Mouse (Mus musculus): ENCODE results near the gene Syn3. TPM values are rescaled to one million over a fixed set of nuclear protein-coding genes. Genes with fewer than 3 reads are reported as not detected.

Syn3 gene
- polyA plus RNA-seq, 1 experiment from 2014 or later: 4.0 TPM

GRCm38 (mm10) chr10:86011781-86012180, 486.9 kb downstream of the Syn3 start, which contains the start of gene Bpifc:
Gene Bpifc (minus strand): TSS chr10:86011895.
- Histone ChIP-seq H3K4me2 (ENCODE audit: low read depth, severe bottlenecking) (no peak within 1 kb of the TSS), H3K9ac (ENCODE audit: low read length) (no peak within 1 kb of the TSS), H3K9me3 (ENCODE audit: control insufficient read depth, low read length) (no peaks in the 10 kb centered on the region), H3K27me3 (ENCODE audit: control insufficient read depth, insufficient read depth, low read length) (no peaks in the 10 kb centered on the region), H3K27ac (replicated peaks; ENCODE audit: low read depth, low read length) (no peak within 1 kb of the TSS), H3K36me3 (ENCODE audit: control insufficient read depth, insufficient read depth, low read length) (no peaks in the 10 kb centered on the region), H3K4me3 (ENCODE audit: low read depth, low read length) (no peak within 1 kb of the TSS), H3K4me1 (ENCODE audit: control insufficient read depth, insufficient read depth, low read length) (no peaks in the 10 kb centered on the region)
- ATAC-seq (ENCODE audit: insufficient number of reproducible peaks, low FRiP score, low TSS enrichment, low read depth) (no peak), DNase-seq (ENCODE audit: low spot score) (no peak)
- 86% methylated on average over 2 of the region's 2 CpGs for WGBS

GRCm38 (mm10) chr10:86011172-86011571, 487.5 kb downstream of the Syn3 start:
- H3K27me3 ChIP-seq (ENCODE audit: control insufficient read depth, insufficient read depth, low read length): no peaks in the 10 kb centered on the region
- H3K4me3 ChIP-seq (ENCODE audit: low read depth, low read length): no peak overlapping the region
- no peak overlapping the region for H3K4me2 ChIP-seq (ENCODE audit: low read depth, severe bottlenecking)
- ATAC-seq (ENCODE audit: insufficient number of reproducible peaks, low FRiP score, low TSS enrichment, low read depth) (no peak), DNase-seq (ENCODE audit: low spot score) (no peak)
- no peaks in the 10 kb centered on the region for H3K36me3 ChIP-seq (ENCODE audit: control insufficient read depth, insufficient read depth, low read length)
- no peaks in the 10 kb centered on the region for H3K4me1 ChIP-seq (ENCODE audit: control insufficient read depth, insufficient read depth, low read length)
- WGBS: 84% methylated on average over 2 of the region's 2 CpGs
- H3K9ac ChIP-seq (ENCODE audit: low read length): no peak overlapping the region
- no peaks in the 10 kb centered on the region for H3K9me3 ChIP-seq (ENCODE audit: control insufficient read depth, low read length)
- H3K27ac ChIP-seq (replicated peaks; ENCODE audit: low read depth, low read length): no peak overlapping the region

- Histone ChIP-seq H3K36me3 (ENCODE audit: control insufficient read depth, insufficient read depth, low read length) (no peaks in the 10 kb centered on the region), H3K4me2 (ENCODE audit: low read depth, severe bottlenecking) (no peak overlapping the region), H3K4me1 (ENCODE audit: control insufficient read depth, insufficient read depth, low read length) (no peaks in the 10 kb centered on the region), H3K9ac (ENCODE audit: low read length) (no peak overlapping the region), H3K27me3 (ENCODE audit: control insufficient read depth, insufficient read depth, low read length) (no peaks in the 10 kb centered on the region), H3K4me3 (ENCODE audit: low read depth, low read length) (no peak overlapping the region), H3K27ac (replicated peaks; ENCODE audit: low read depth, low read length) (no peak overlapping the region), H3K9me3 (ENCODE audit: control insufficient read depth, low read length) (no peaks in the 10 kb centered on the region)
- 26% methylated on average over 6 of the region's 6 CpGs for WGBS
- ATAC-seq (ENCODE audit: insufficient number of reproducible peaks, low FRiP score, low TSS enrichment, low read depth) (no peak), DNase-seq (ENCODE audit: low spot score) (no peak)
These were observed 488.1 kb downstream of the Syn3 start for GRCm38 (mm10) chr10:86010636-86011035.

GRCm38 (mm10) chr10:86009688-86010087, 489.0 kb downstream of the Syn3 start:
- H3K4me3 ChIP-seq (ENCODE audit: low read depth, low read length): no peak overlapping the region
- no peaks in the 10 kb centered on the region for H3K9me3 ChIP-seq (ENCODE audit: control insufficient read depth, low read length)
- no peak overlapping the region for H3K4me2 ChIP-seq (ENCODE audit: low read depth, severe bottlenecking)
- no peaks in the 10 kb centered on the region for H3K4me1 ChIP-seq (ENCODE audit: control insufficient read depth, insufficient read depth, low read length)
- no peaks in the 10 kb centered on the region for H3K27me3 ChIP-seq (ENCODE audit: control insufficient read depth, insufficient read depth, low read length)
- ATAC-seq (ENCODE audit: insufficient number of reproducible peaks, low FRiP score, low TSS enrichment, low read depth) (no peak), DNase-seq (ENCODE audit: low spot score) (no peak)
- WGBS: 94% methylated on average over 2 of the region's 2 CpGs
- no peak overlapping the region for H3K9ac ChIP-seq (ENCODE audit: low read length)
- H3K36me3 ChIP-seq (ENCODE audit: control insufficient read depth, insufficient read depth, low read length): no peaks in the 10 kb centered on the region
- H3K27ac ChIP-seq (replicated peaks; ENCODE audit: low read depth, low read length): no peak overlapping the region

- ATAC-seq (ENCODE audit: insufficient number of reproducible peaks, low FRiP score, low TSS enrichment, low read depth) (no peak), DNase-seq (ENCODE audit: low spot score) (no peak)
- Histone ChIP-seq H3K9me3 (ENCODE audit: control insufficient read depth, low read length) (no peaks in the 10 kb centered on the region), H3K27me3 (ENCODE audit: control insufficient read depth, insufficient read depth, low read length) (no peaks in the 10 kb centered on the region), H3K4me3 (ENCODE audit: low read depth, low read length) (no peak overlapping the region), H3K27ac (replicated peaks; ENCODE audit: low read depth, low read length) (no peak overlapping the region), H3K36me3 (ENCODE audit: control insufficient read depth, insufficient read depth, low read length) (no peaks in the 10 kb centered on the region), H3K4me1 (ENCODE audit: control insufficient read depth, insufficient read depth, low read length) (no peaks in the 10 kb centered on the region), H3K9ac (ENCODE audit: low read length) (no peak overlapping the region), H3K4me2 (ENCODE audit: low read depth, severe bottlenecking) (no peak overlapping the region)
- WGBS: 86% methylated on average over 5 of the region's 5 CpGs
These were observed 492.2 kb downstream of the Syn3 start for GRCm38 (mm10) chr10:86006455-86006854.

Other genes with a start within 250 kb of the Syn3 start
- gene Timp3, start 198.5 kb downstream of the Syn3 start, polyA plus RNA-seq (2014; fragmentation: Nextera tagmentation; extraction: Ambion mirVana): 50.9 and 53.9 TPM in 2 replicates
- 553 and 597 TPM in 2 replicates for gene Hsp90b1, start 206.6 kb upstream of the Syn3 start, polyA plus RNA-seq (2014; fragmentation: Nextera tagmentation; extraction: Ambion mirVana)
- gene Ttc41, start 206.9 kb upstream of the Syn3 start, polyA plus RNA-seq (2014; fragmentation: Nextera tagmentation; extraction: Ambion mirVana): 1.6 and 1.7 TPM in 2 replicates